Mouse (Mus musculus): ENCODE data around the gene Mrpl24.

Mrpl24 gene

DNA sequence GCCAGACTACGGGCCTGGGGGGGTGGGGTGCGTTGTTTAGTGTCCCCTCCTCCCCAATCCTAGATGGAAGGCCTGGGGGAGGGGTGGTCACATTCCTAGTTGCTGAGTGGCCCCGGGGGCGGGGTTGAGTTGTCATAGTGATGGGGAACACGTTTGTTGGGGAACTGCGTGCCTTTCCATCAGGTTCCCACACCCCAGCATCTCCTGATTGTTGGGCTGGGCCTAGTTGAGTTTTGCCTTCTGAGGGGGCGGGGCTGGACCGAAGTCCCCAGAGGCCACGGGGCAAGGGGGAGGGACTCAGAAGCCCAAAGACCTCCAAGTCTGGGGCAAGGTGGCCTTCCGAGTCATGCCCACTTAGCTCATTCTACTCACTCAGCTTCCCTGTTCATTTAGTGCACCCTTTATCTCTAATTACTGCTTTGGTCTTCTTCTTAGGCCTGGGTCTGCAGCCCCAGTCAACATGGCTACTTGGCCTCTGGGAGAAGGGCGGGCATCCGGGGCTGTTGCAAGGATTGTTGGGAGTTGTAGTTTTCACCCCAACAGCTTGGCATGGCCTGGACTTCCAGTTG is 8.6 kb upstream of the Mrpl24 start:
- no peak for DNase-seq (ENCODE audit: low spot score)

DNA sequence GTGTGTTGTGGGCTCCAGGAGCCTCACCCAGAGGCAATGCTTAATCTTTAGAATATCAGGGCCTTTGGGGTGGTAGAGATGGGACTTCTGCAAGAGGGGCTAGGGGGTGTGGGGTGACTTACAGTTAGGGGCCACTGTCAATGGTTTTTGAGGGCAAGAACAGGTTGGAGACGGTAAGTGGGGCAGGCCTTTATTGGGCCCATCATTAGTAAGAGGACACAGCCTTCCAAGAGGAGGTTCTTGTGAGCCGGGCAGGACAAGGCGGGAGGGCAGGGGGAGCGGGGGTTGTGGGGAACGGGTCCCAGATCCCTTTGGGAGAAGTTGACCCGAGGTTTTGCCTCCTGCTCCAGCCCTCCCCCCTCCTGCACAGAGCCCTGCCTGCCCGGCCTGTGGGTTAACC is 5.8 kb upstream of the Mrpl24 start:
- no peak for DNase-seq (ENCODE audit: low spot score)

- no peak for DNase-seq (ENCODE audit: low spot score)
Observed at GRCm38 (mm10) chr3:87913891-87914290, 5.4 kb upstream of the Mrpl24 start.

DNA sequence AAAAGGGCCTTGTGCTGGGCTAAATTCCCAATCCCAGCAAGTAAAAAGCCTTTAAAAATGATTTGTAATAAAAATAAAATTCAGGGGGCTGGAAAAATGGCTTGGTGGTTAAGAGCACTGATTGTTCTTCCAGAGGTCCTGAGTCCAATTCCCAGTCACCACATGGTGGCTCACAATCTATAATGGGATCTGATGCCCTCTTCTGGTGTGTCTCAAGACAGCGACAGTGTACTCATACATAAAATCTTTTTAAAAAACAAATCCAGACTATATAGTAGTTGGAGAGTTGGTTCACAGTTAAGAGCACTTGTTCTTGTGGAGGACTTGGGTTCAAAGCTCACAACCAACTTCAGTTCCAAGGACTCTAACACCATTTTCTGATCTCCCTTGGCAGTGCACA is 2.3 kb upstream of the Mrpl24 start:
- no peak for DNase-seq (ENCODE audit: low spot score)

DNA sequence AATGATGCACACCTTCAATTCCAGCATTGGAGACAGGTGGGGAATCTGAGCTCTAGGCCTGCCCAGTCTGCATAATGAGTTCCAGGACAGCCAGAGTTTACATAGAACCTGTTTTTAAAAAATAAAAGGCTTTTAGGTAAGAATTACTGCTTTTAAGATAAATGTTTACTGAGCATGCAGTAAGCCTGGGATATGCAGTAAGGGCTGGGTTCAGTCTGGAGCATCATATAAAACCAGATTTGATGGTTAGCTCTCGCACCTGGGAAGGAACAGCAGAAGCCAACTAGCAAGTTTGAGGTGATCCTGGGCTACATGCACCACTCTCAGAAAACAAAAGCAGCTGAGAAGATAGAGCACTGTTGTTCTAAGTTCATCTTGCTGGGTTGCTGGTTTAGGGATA is 755 bp upstream of the Mrpl24 start:
- DNase-seq (ENCODE audit: low spot score) = no peak

GRCm38 (mm10) chr3:87920270-87920943 is 1.1 kb downstream of the Mrpl24 start:
- DNase-seq (ENCODE audit: low spot score) = no peak

DNA sequence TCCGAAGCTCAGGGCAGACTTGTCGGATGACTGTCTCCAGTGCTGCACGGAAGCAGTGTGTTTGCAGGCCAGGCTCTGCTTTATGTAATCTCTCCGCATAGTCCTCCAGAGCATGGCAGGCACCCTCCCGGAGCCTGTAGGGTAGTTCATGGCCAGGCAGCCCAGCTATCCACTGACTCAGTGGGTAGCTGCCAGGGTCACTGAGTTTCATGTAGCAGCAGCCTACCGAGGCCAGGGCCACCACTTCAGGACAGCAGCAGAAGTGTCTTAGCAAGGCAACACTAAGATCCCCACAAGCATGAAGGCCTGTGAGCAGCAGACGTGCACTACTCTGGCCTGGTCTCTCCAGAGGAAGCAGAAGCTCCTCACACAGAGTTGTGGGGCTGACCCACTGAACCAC is 5.7 kb downstream of the Mrpl24 start:
- DNase-seq (ENCODE audit: low spot score) = no peak

DNA sequence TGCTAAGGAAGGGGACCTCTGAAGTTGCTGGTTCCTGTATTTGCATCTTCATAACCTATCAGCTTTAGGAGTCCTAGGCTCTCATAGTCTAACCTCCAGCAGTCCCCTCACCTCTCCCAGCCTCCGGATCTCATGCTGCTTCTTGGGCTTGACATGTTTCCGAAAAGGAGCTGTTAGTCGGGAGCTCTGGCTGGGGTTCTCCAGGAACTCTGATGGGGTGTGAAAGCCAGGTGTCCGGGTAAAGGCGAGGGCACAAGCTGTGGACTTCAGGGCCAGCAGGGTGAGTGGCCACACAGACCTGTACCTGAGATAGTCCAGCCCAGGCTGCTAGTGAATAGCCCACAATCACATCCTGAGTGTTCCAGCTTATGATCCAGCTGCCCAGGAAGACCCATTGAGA is 8.1 kb downstream of the Mrpl24 start:
- DNase-seq (ENCODE audit: low spot score) = no peak

DNA sequence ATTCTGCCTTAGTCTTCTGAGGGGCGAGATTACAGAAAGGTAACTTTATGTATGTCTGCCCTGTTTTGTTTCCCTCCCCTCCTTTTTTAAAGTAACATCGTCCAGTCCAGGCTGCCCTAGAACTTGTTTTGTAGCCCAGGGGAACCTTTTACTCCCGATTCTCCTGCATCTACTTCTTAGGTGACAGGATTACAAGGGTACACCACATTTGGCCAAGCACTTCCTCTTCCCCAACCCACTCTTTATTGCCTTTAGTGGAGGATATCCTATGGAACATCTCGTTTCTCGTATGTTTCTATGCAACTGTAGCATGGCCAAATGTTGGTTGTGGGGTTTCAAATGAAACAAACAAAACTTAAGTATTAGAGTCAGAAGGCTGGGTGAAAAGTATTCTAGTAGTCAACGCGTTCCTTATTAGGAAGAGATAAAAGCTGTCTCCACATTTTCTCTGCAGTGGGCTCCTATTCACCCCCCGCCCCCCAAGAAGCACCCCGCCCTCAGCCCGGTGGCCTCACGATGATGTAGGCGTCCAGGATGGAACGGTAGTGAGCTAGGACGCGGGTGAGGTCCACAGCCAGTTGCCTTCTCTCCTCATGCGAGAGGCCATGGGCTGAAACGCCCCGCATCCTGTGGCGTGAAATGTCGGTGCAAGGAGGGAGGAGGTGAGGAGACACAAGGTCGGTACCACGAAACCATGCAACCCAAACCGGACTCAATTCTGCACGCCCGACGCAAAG is 10.2 kb downstream of the Mrpl24 start:
- DNase-seq (ENCODE audit: low spot score) = no peak

DNA sequence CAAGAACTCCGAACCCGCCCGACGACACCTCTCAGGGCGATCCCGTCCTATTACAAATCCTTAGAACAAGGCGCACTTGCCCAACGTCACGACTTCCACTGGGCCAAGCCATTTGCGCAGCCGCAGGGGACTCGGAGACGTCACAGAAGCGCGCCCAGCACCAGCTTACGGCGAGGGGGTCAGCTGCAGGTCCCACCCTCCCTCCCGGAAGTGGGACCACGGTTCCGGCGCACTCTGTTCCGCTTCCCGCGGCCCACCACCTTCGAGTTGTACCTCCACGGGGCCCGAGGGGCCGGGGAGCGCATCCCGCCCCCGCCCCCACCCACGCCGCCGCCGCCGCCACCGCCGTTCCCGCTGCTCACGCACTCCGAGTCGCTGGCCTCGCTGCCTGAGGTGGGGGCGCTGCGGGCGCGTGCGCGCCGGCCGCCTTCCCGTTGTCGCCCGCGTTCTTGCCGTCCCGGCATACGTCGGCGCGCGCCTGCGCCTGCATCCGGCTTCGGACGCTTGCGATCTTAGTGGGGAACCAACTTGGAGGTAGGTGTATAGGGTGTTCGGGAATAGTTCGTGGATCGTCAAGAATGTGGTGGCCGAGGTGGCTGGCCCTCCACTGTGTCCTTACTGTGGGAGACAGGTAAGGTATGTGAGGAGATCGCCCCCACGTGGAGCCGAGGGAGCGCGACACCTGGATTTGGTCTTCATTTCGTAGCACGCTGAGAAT is 10.9 kb downstream of the Mrpl24 start, which contains the start of the genes Isg20l2 and Rrnad1:
Isg20l2 (plus strand) TSS at position 237 of the 718 bp plus-strand sequence.
Rrnad1 (minus strand) TSS at position 640 of the 718 bp plus-strand sequence.
- peak; percentile 83 for DNase-seq (ENCODE audit: low spot score)

GRCm38 (mm10) chr3:87934026-87934425 is 14.7 kb downstream of the Mrpl24 start:
- DNase-seq (ENCODE audit: low spot score) = no peak

DNA sequence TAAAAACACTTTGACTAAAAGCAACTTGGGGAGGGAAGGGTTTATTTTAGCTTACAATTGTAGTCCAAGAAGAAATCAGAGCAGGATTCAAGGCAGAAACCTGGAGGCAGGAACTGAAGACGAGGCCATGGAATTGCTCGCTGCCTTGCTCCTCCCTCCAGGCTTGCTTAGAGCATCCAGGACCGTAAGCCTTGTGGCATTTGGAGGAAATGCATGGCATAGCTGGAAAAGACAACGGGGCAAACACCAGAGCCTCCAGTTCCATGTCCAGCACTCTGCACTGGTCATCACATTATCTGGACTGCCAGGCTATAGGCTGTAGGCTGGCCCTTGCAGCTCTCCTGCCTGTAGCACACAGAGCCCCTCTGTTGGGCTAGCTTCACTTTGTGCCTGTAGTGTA is 15.2 kb downstream of the Mrpl24 start:
- no peak for DNase-seq (ENCODE audit: low spot score)

DNA sequence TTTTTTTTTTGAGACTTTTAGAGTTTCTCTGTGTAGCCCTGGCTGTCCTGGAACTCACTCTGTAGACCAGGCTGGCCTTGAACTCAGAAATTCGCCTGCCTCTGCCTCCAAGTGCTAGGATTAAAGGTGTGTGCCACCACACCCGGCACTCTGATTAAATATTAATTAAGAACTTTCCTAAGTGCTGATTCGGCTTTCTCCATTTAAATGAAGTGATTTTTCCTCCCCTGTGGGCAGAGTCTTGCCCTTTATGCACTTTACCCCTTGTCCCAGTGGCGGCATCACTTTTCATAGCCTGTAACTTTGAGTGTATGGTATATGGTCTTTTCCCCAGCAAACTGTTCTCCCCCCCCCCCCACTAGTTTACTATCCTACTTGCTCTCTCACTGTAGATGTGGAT is 15.9 kb downstream of the Mrpl24 start:
- DNase-seq (ENCODE audit: low spot score) = no peak

GRCm38 (mm10) chr3:87935776-87936175 is 16.5 kb downstream of the Mrpl24 start:
- peak; percentile 45 for DNase-seq (ENCODE audit: low spot score)

GRCm38 (mm10) chr3:87940611-87941010 is 21.3 kb downstream of the Mrpl24 start:
- DNase-seq (ENCODE audit: low spot score) = no peak

DNA sequence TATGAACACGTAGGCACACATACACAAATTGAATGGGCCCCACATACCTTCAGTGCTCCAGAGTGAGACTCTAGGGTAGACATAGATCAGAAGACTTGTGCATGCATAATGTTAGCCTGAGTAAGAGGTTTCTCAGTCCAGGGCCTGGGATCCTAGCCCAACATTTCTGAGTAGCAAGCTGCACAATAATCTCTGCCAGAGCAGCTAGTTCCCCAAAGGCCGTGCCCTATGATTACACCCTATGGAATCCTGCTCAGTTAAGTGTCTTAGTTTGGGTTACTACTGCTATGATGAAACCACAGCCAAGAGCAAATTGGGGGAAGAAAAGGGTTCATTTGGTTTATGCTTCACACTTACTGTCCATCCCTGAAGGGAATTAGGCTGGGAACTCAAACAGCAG is 23.2 kb downstream of the Mrpl24 start:
- no peak for DNase-seq (ENCODE audit: low spot score)

- DNase-seq (ENCODE audit: low spot score) = no peak
Observed at GRCm38 (mm10) chr3:87943586-87943985, 24.3 kb downstream of the Mrpl24 start.

GRCm38 (mm10) chr3:87944838-87945600 is 25.7 kb downstream of the Mrpl24 start:
- DNase-seq (ENCODE audit: low spot score) = no peak

- no peak for DNase-seq (ENCODE audit: low spot score)
Observed at GRCm38 (mm10) chr3:87945781-87946540, 26.7 kb downstream of the Mrpl24 start.

GRCm38 (mm10) chr3:87946541-87946860 is 27.2 kb downstream of the Mrpl24 start:
- no peak for DNase-seq (ENCODE audit: low spot score)

Measured in spleen, adult 12 weeks (tissue).